Mouse (Mus musculus) liver, embryonic 15.5 days (tissue): ENCODE data around the gene Itga8. TPM values are rescaled to one million over a fixed set of nuclear protein-coding genes. Genes with fewer than 3 reads are reported as not detected.

Experiments used
- ATAC-seq: fragments of 200-750 bp; cut with Nextera tagmentation; 2 replicates; pipeline ENCODE4 v1.8.0; 2017; ENCODE audit warnings: moderate number of reproducible peaks, mild to moderate bottlenecking, moderate library complexity; ENCODE audit not compliant: insufficient read depth
- H3K27ac ChIP-seq: fragments of 300-500 bp; sonication (generic); replicated peaks from 2 replicates; pipeline ENCODE4 v1.5.1; 2015; ENCODE audit warnings: mild to moderate bottlenecking, inconsistent platforms
- H3K27me3 ChIP-seq: fragments of 300-500 bp; sonication (generic); 2 replicates; pipeline ENCODE4 v1.6.1; 2015; ENCODE audit warnings: mild to moderate bottlenecking, inconsistent platforms
- H3K36me3 ChIP-seq: fragments of 300-500 bp; sonication (generic); replicated peaks from 2 replicates; pipeline ENCODE4 v1.6.1; 2015; ENCODE audit warnings: moderate library complexity, mild to moderate bottlenecking, inconsistent platforms
- H3K4me1 ChIP-seq: fragments of 300-500 bp; sonication (generic); replicated peaks from 2 replicates; pipeline ENCODE4 v1.6.1; 2015; ENCODE audit warnings: inconsistent platforms
- H3K4me2 ChIP-seq: fragments of 300-500 bp; sonication (generic); 2 replicates; pipeline ENCODE4 v1.6.1; 2015; ENCODE audit warnings: moderate library complexity, mild to moderate bottlenecking, inconsistent platforms
- H3K4me3 ChIP-seq: fragments of 300-500 bp; sonication (generic); replicated peaks from 2 replicates; pipeline ENCODE4 v1.5.1; 2015; ENCODE audit warnings: mild to moderate bottlenecking, inconsistent platforms
- H3K9ac ChIP-seq: fragments of 300-500 bp; sonication (generic); 2 replicates; pipeline ENCODE4 v1.6.1; 2015; ENCODE audit warnings: moderate library complexity, mild to moderate bottlenecking, inconsistent platforms
- H3K9me3 ChIP-seq: fragments of 300-500 bp; sonication (generic); replicated peaks from 2 replicates; pipeline ENCODE4 v1.6.1; 2016; ENCODE audit warnings: inconsistent platforms
- WGBS: fragments of 180-500 bp; shearing (Covaris S2); methylation state at CpG from one replicate; pipeline ENCODE4 v1.1.7; 2015; ENCODE audit warnings: mixed read lengths; ENCODE audit not compliant: insufficient replicate concordance; 5-methylcytosine and 5-hydroxymethylcytosine counted together
- polyA plus RNA-seq: library from polyadenylated mRNA; unstranded; fragments of >200 nt; fragmentation: Nextera tagmentation; extraction: Ambion mirVana; gene quantifications from 2 replicates; pipeline ENCODE4 v1.2.1, GENCODE M21; 2015

Gene Itga8
- polyA plus RNA-seq, 1 experiment from 2014 or later: 2.2 TPM

GRCm38 (mm10) chr2:12197711-12198110, 104.0 kb downstream of the Itga8 start:
- Histone ChIP-seq H3K4me2 (no peak overlapping the region), H3K4me1 (no peaks in the 10 kb centered on the region), H3K27ac (no peak overlapping the region), H3K36me3 (no peaks in the 10 kb centered on the region), H3K9ac (no peak overlapping the region), H3K27me3 (no peaks in the 10 kb centered on the region), H3K9me3 (no peaks in the 10 kb centered on the region), H3K4me3 (no peak overlapping the region)
- WGBS: 74% methylated on average over 4 of the region's 4 CpGs
- ATAC-seq: no peak

- no peaks in the 10 kb centered on the region for H3K36me3 ChIP-seq
- WGBS: 37% methylated on average over 6 of the region's 6 CpGs
- no peak overlapping the region for H3K9ac ChIP-seq
- no peak overlapping the region for H3K4me2 ChIP-seq
- no peak overlapping the region for H3K27ac ChIP-seq
- H3K27me3 ChIP-seq: no peaks in the 10 kb centered on the region
- H3K4me3 ChIP-seq: no peak overlapping the region
- H3K9me3 ChIP-seq: no peaks in the 10 kb centered on the region
- H3K4me1 ChIP-seq: no peaks in the 10 kb centered on the region
- no peak for ATAC-seq
These were observed 112.7 kb downstream of the Itga8 start for GRCm38 (mm10) chr2:12189026-12189425.

GRCm38 (mm10) chr2:12187646-12188045, 114.1 kb downstream of the Itga8 start:
- H3K9me3 ChIP-seq: no peaks in the 10 kb centered on the region
- H3K27me3 ChIP-seq: no peaks in the 10 kb centered on the region
- 43% methylated on average over 5 of the region's 5 CpGs for WGBS
- no peaks in the 10 kb centered on the region for H3K36me3 ChIP-seq
- no peak overlapping the region for H3K4me2 ChIP-seq
- no peak overlapping the region for H3K9ac ChIP-seq
- H3K4me3 ChIP-seq: no peak overlapping the region
- H3K27ac ChIP-seq: no peak overlapping the region
- no peaks in the 10 kb centered on the region for H3K4me1 ChIP-seq
- ATAC-seq: no peak

- Histone ChIP-seq H3K27me3 (no peaks in the 10 kb centered on the region), H3K9me3 (no peaks in the 10 kb centered on the region), H3K36me3 (no peaks in the 10 kb centered on the region), H3K4me1 (no peaks in the 10 kb centered on the region), H3K27ac (no peak overlapping the region), H3K4me2 (no peak overlapping the region), H3K4me3 (no peak overlapping the region), H3K9ac (no peak overlapping the region)
- no peak for ATAC-seq
- WGBS: 58% methylated on average over 8 of the region's 8 CpGs
These were observed 119.2 kb downstream of the Itga8 start for GRCm38 (mm10) chr2:12182402-12182948.

GRCm38 (mm10) chr2:12180635-12181034, 121.1 kb downstream of the Itga8 start:
- Histone ChIP-seq H3K9me3 (no peaks in the 10 kb centered on the region), H3K4me2 (no peak overlapping the region), H3K4me1 (no peaks in the 10 kb centered on the region), H3K4me3 (no peak overlapping the region), H3K27me3 (no peaks in the 10 kb centered on the region), H3K36me3 (no peaks in the 10 kb centered on the region), H3K9ac (no peak overlapping the region), H3K27ac (no peak overlapping the region)
- 45% methylated on average over 2 of the region's 2 CpGs for WGBS
- ATAC-seq: no peak

GRCm38 (mm10) chr2:12174722-12175427, 126.8 kb downstream of the Itga8 start:
- 49% methylated on average over 7 of the region's 7 CpGs for WGBS
- Histone ChIP-seq H3K27ac (0 out of 2 replicates have a peak overlapping the region, but pooled peaks have one; percentile 19), H3K36me3 (no peaks in the 10 kb centered on the region), H3K9me3 (no peaks in the 10 kb centered on the region), H3K9ac (no peak overlapping the region), H3K4me3 (no peak overlapping the region), H3K4me1 (no peaks in the 10 kb centered on the region), H3K27me3 (no peaks in the 10 kb centered on the region), H3K4me2 (no peak overlapping the region)
- ATAC-seq: no peak

GRCm38 (mm10) chr2:12170221-12170620, 131.5 kb downstream of the Itga8 start:
- no peaks in the 10 kb centered on the region for H3K27me3 ChIP-seq
- no peak for ATAC-seq
- H3K9me3 ChIP-seq: no peaks in the 10 kb centered on the region
- no peak overlapping the region for H3K9ac ChIP-seq
- no peak overlapping the region for H3K4me2 ChIP-seq
- no peaks in the 10 kb centered on the region for H3K4me1 ChIP-seq
- no peak overlapping the region for H3K4me3 ChIP-seq
- no peak overlapping the region for H3K27ac ChIP-seq
- no peaks in the 10 kb centered on the region for H3K36me3 ChIP-seq

- no peaks in the 10 kb centered on the region for H3K4me1 ChIP-seq
- no peak overlapping the region for H3K4me3 ChIP-seq
- H3K9me3 ChIP-seq: no peaks in the 10 kb centered on the region
- H3K36me3 ChIP-seq: no peaks in the 10 kb centered on the region
- WGBS: 52% methylated on average over 3 of the region's 3 CpGs
- H3K4me2 ChIP-seq: no peak overlapping the region
- H3K27me3 ChIP-seq: no peaks in the 10 kb centered on the region
- no peak overlapping the region for H3K27ac ChIP-seq
- H3K9ac ChIP-seq: no peak overlapping the region
- no peak for ATAC-seq
These were observed 141.2 kb downstream of the Itga8 start for GRCm38 (mm10) chr2:12160486-12160885.

GRCm38 (mm10) chr2:12157001-12157400, 144.7 kb downstream of the Itga8 start:
- Histone ChIP-seq H3K27ac (no peak overlapping the region), H3K27me3 (no peaks in the 10 kb centered on the region), H3K4me2 (no peak overlapping the region), H3K4me3 (no peak overlapping the region), H3K9me3 (no peaks in the 10 kb centered on the region), H3K4me1 (no peaks in the 10 kb centered on the region), H3K36me3 (no peaks in the 10 kb centered on the region), H3K9ac (no peak overlapping the region)
- no peak for ATAC-seq
- WGBS: 40% methylated on average over 1 of the region's 1 CpGs

GRCm38 (mm10) chr2:12156401-12156800, 145.3 kb downstream of the Itga8 start:
- no peak overlapping the region for H3K27ac ChIP-seq
- 65% methylated on average over 3 of the region's 3 CpGs for WGBS
- H3K9me3 ChIP-seq: no peaks in the 10 kb centered on the region
- no peaks in the 10 kb centered on the region for H3K27me3 ChIP-seq
- no peak overlapping the region for H3K4me3 ChIP-seq
- H3K9ac ChIP-seq: no peak overlapping the region
- H3K36me3 ChIP-seq: no peaks in the 10 kb centered on the region
- no peak for ATAC-seq
- no peak overlapping the region for H3K4me2 ChIP-seq
- no peaks in the 10 kb centered on the region for H3K4me1 ChIP-seq

GRCm38 (mm10) chr2:12154676-12155075, 147.0 kb downstream of the Itga8 start:
- no peak for ATAC-seq
- Histone ChIP-seq H3K4me1 (no peaks in the 10 kb centered on the region), H3K9ac (no peak overlapping the region), H3K9me3 (no peaks in the 10 kb centered on the region), H3K4me3 (no peak overlapping the region), H3K4me2 (no peak overlapping the region), H3K27ac (no peak overlapping the region), H3K27me3 (no peaks in the 10 kb centered on the region), H3K36me3 (no peaks in the 10 kb centered on the region)
- 70% methylated on average over 6 of the region's 6 CpGs for WGBS

GRCm38 (mm10) chr2:12153551-12153950, 148.2 kb downstream of the Itga8 start:
- Histone ChIP-seq H3K27me3 (no peaks in the 10 kb centered on the region), H3K36me3 (no peaks in the 10 kb centered on the region), H3K9ac (no peak overlapping the region), H3K4me3 (no peak overlapping the region), H3K4me1 (no peaks in the 10 kb centered on the region), H3K9me3 (no peaks in the 10 kb centered on the region), H3K27ac (no peak overlapping the region), H3K4me2 (no peak overlapping the region)
- 70% methylated on average over 1 of the region's 1 CpGs for WGBS
- no peak for ATAC-seq
